Mouse (Mus musculus) heart, postnatal 4 days (tissue): ENCODE results near the gene Mtus2. TPM values are rescaled to one million over a fixed set of nuclear protein-coding genes. Genes with fewer than 3 reads are reported as not detected.
A peak's percentile ranks its signal among the peaks of the same experiment; 100 is the strongest.

Experiments used
- DNase-seq: peaks from one replicate; pipeline ENCODE4 v3.0.0; 2021
- total RNA-seq, 2 experiments: library from RNA; stranded (reverse); gene quantifications; 2 replicates each; pipeline ENCODE4 v1.2.3; 2021

Mtus2 gene
- total RNA-seq, 2 experiments from 2014 or later = 116 to 127 TPM

- no peak for DNase-seq
Observed at GRCm38 (mm10) chr5:147958552-147958951, 1.4 kb downstream of the Mtus2 start.

GRCm38 (mm10) chr5:147959088-147959487 is 2.0 kb downstream of the Mtus2 start:
- no peak for DNase-seq

GRCm38 (mm10) chr5:147960793-147961192 is 3.7 kb downstream of the Mtus2 start:
- no peak for DNase-seq

GRCm38 (mm10) chr5:147963820-147964580 is 6.9 kb downstream of the Mtus2 start:
- no peak for DNase-seq

GRCm38 (mm10) chr5:147964776-147965175 is 7.7 kb downstream of the Mtus2 start:
- DNase-seq = peak; percentile 15

DNA sequence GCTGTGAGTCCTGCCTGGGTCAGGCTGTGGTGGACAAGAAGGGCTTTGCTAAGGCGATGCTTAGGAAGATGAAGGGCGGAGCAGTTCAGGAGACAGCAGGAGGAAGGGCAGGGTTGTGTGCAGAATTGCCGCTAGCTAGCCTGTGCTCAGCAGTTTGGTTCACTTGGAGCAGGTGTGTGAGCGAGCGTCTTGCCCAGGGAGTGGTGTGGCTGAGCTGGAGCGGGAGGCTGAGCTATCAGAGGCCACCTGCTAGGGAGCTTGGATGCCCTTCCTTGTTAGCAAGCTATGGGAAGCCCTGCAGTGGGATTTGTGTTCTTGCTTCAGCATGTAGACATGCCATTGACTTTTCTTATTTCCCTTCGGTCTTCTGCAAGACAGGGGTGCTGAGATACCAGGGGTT is 9.5 kb downstream of the Mtus2 start:
- DNase-seq = no peak

DNA sequence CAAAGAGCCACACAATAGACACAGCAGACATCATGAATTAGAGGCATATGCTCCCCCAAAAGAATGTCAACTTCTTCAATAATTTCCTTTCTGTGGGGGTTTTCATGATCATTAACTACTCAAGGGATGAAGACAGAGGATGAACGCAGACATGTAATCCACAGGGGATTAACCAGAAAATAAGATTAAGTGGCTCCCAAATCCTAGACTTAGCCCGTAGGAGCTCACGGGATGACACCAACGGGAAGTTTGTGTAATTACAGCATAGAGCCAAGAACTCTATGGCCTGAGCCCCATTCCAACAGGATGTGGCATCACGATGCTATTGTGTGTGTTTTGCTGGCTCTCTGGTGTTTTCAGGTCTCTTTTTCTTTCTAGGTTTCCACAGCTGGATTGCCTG is 12.4 kb downstream of the Mtus2 start:
- DNase-seq = no peak

GRCm38 (mm10) chr5:147976001-147976400 is 18.9 kb downstream of the Mtus2 start:
- no peak for DNase-seq

GRCm38 (mm10) chr5:147980606-147981005 is 23.5 kb downstream of the Mtus2 start:
- no peak for DNase-seq

- DNase-seq = no peak
Observed at GRCm38 (mm10) chr5:147990289-147990688, 33.2 kb downstream of the Mtus2 start.

DNA sequence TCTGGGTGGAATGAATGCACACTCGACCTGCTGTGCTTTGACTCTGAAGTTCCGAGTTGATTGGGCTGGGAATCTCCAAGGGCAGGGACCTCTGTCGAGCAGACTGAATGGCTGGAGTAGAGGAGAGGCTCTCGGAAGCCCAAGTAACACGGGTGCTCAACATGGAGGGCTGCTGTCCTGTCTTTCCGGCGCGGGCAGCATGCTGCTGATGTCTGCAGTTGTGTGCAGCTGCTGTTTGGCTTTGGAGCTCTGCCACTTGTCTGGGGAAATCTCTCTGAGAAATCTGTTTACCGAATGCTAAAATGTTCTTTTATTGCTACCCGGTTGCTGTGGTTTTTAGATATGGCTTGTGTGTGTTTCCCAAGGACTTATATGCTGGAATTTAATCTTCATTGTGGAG is 33.7 kb downstream of the Mtus2 start:
- DNase-seq = no peak

GRCm38 (mm10) chr5:147992581-147993378 is 35.7 kb downstream of the Mtus2 start:
- DNase-seq = peak; percentile 84

GRCm38 (mm10) chr5:148005263-148005662 is 48.1 kb downstream of the Mtus2 start:
- DNase-seq = no peak

DNA sequence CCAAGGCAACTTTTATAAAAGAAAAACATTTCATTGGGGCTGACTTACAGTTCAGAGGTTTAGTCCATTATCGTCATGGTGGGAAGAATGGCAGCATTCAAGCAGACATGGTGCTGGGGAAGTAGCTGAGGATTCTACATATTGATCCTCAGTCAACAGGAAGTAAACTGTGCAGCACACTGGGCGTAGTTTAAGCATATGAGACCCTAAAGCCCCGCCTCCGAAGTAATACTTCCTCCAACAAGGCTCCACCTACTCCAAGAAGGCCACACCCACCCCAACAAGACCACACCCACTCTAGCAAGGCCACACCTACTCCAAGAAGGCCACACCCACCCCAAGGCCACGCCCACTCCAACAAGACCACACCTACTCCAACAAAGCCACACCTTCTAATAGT is 55.0 kb downstream of the Mtus2 start:
- no peak for DNase-seq

- no peak for DNase-seq
Observed at GRCm38 (mm10) chr5:148014133-148014854, 57.2 kb downstream of the Mtus2 start.

DNA sequence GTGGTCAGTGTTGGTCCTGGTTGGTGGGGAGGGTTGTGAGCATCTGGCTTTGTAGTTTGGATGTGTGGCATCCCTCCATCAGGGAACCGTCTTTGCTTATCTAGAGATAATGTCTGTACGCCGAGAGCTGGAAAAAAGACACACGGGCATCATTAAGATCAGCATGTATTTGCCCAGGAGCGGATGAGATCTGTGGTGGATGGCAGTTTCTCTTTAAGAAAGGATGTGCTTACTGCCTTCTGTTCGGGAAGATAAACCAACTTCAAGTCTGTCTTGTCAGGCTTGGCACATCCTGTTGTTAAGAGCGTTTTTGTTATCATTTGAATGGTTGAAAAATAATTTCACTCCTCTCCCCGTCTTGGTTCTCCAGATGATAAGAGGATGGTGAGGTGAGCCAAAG is 58.3 kb downstream of the Mtus2 start:
- DNase-seq = no peak

- no peak for DNase-seq
Observed at GRCm38 (mm10) chr5:148017371-148017770, 60.3 kb downstream of the Mtus2 start.

- DNase-seq = no peak
Observed at GRCm38 (mm10) chr5:148022784-148023183, 65.7 kb downstream of the Mtus2 start.

DNA sequence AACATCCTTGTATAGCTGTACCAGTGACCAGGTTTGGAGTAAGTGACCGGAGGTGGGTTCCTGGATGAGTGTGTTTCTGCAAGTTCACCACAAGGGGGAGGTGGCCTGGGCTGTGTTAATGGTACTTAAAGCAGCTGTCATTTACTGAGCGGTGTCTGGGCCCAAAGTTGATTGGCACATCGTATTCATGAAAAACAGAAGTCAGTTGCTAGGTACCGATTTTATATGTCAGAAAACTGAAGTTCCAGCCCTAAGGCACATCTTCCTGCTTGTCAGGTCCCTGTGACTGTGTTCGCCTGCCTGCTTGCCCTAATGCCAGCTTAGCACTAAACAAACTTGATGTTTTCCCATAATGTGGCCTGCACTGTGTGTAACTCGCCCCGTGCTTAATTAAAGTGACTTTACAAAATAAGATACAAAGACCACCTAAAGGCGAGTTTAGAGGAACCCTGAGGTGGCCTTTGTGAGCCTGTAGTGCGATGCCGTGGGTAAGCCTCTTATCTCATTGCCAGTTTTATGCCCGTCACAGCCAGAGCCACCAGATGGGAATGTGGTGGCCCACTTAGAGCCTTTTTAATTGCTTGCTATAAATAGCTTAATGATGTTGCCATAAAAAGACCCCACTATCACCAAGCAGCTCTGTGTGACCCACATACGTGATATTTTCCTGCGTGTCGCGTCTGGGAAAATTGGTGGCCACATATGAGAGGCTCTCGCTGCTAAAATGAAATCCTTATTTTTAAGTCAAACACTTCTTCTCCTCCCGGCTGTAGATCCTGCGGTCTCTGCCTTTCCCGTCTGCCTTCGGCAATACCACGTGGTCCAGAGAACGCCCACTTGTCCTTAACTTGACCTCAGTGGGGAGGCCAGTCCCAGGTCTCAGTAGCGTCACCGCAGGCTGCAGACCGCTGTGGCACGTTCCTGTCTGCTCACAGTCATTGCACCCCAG is 69.6 kb downstream of the Mtus2 start:
- peak; percentile 52 for DNase-seq

- no peak for DNase-seq
Observed at GRCm38 (mm10) chr5:148027985-148028384, 70.9 kb downstream of the Mtus2 start.

DNA sequence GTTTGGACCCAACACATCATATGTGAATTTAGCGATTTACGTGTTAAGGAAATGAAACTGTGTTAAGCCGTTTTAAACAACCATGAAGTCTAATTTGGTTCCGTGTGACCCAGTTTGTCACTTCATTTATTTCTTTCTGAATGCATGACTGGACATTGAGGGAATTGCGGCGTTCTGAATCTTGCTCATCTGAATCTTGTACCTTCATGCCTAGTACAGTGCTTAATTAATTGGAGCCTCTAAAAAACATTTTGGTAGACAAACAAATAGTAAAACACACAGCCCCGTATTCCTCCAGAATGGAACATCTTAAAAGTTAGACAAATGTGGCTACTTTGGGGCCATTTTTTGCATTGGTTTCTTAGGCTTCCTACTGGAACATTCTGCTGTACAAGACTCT is 84.5 kb downstream of the Mtus2 start:
- no peak for DNase-seq

DNA sequence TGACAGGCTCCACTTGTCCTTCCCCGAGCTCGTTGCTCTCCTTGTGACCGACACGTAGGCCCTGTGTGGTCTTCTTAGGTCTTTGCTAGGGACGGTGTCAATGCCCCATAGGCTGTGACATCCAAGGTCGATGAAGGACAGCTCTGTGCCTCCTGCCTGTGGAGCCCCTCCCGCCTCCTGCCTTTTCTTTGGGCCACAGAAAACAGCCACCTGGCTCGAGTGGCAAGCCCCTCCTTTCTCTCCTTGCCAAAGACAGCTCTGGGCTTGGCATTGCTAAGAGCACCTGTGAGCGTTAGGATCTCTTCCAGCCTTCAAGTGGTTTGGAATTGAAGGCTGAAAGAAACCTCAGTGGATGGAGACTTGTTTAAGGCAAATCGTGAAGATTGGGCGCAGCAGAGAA is 91.1 kb downstream of the Mtus2 start:
- no peak for DNase-seq
